Mouse (Mus musculus): ENCODE results near the gene Gdf5.
"Not testable (repeated sequence)": the region's sequence is repeated elsewhere in the genome, so short reads cannot be mapped to it uniquely, and the experiment has no call there.

The Gdf5 gene

DNA sequence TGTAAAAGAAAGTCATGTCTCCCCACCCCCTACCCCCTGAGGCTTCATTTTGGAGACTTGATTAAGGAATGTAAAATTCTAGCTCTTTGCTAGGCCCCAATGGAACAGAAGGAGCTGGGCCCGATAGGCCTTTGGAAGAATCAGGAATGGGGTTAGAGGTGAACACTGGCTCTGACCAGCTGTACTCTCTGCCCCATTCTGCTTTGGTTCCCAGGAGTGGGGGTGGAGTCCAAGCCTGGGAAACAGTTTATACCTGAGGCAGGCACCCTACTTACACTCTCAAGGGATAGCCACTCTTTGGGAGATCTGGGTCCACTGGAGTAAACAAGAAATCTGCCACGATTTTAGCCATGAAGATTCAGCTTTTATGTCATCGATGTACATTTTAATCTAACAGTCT is 4.5 kb downstream of the Gdf5 start, which contains the start of gene Gm15557:
TSS of gene Gm15557 (plus strand) at position 48 of the 400 bp plus-strand sequence.
- DNase-seq: no peak

GRCm38 (mm10) chr2:155939897-155940529 is 5.2 kb downstream of the Gdf5 start:
- peak; percentile 32 for DNase-seq

DNA sequence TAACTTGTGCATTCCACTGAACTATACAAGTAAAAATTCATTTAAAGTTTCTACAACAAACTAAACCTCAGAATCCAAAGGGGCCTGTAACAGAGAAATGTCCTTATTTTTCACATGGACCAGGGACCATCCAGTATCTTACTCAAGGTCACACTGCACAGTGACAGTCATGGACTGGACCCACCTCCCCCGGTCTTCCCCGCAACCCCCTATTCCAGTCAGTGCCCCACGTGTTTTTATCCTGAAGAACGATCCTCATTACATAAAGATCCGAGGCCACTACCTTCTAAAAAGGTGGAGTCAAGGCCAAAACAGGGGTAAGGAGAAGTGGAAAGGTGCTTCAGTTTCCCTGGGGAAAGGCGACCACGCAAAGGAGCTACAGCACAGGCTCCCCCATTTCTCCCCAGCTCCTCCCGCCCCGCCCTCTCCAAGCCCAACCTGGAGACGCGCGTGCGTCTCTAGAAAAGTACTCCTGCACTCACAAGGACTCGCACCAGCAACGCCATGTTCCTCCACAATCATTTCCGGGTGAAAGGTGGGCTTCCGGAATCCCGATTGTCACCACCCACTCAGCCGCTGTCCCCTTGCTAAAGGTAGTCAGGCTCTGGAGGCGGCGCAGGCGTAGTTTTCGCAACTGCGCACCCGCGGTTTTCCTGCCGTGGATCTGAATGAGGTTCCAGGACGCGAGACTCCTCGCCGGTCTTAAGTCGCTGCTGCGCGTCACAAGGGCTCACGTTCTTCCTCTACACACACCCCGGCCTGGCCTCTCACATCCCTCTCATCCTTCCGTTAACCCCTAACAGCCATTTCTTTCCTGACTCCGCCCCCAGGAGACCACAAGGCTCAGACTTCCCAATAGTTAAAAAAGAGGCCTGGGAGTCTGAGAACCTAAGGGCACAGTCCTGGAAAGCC is 15.4 kb downstream of the Gdf5 start, which contains the start of gene Uqcc1:
TSS of gene Uqcc1 (minus strand) at position 780 of the 912 bp plus-strand sequence.
- DNase-seq: peak; percentile 95

DNA sequence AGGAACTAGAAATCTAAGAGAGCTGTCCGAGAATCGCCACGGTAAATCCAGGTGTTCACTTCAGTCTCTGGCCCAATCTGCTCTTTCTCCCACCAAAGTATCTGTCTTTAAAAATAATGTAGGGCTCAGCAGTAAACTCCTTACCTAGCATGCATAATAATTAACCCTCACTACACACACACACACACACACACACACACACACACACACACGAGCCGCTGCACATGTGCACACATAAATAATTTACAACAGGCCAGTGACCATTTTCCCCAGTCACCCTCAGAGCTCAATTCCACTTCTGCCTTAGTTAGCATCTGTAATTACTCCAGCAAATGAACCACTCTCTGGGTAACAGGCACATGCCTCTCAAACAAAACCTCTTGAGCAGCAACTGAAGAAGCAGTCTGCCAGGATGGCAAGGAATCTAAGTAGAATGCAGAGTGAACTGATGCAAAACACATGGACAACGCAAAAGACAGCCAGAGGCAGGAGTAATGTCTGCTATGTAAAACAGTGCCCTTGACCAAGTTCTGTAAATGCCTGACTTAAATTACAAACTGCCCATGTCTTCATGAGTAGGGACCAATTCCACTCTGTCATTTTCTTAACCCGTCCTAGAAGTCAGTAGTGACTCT is 16.3 kb downstream of the Gdf5 start:
- peak; percentile 53 for DNase-seq

- DNase-seq: not testable (repeated sequence)
Observed at GRCm38 (mm10) chr2:155925213-155925612, 20.0 kb downstream of the Gdf5 start.

- no peak for DNase-seq
Observed at GRCm38 (mm10) chr2:155923143-155923542, 22.0 kb downstream of the Gdf5 start.

- DNase-seq: no peak
Observed at GRCm38 (mm10) chr2:155914684-155915083, 30.5 kb downstream of the Gdf5 start.

GRCm38 (mm10) chr2:155903632-155904008 is 41.5 kb downstream of the Gdf5 start:
- DNase-seq: no peak

DNA sequence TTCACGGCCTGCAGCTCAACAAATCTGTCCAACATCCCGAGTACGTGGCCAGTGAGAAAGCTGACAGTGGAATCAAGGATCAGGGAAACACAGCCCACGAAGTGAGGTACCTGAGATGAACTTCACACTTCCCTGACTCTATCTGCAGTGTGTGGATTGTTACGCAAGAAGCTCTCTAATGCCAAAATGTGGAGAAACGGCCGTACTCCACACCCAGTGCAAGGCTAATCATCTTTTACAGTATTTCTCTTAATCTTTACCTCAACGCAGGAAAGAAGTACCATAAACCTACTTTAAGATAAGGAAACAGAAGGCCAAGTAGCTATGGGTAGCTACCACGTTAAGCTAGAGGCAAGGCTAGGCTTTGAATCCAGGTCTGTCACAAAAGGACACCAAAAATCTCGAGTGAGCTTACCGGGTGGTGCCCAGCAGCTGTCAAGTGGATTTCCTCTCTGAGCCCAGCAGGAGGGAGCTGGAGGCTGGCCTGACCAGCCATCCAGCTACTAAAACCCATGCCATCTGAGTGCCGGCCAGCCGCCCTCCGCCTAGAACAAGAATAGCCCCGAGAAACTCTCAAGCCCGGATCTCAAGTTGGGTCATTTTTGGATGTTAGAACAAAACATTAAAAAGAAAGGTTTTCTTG is 42.1 kb downstream of the Gdf5 start:
- no peak for DNase-seq

GRCm38 (mm10) chr2:155895046-155895735 is 50.0 kb downstream of the Gdf5 start:
- DNase-seq: no peak

DNA sequence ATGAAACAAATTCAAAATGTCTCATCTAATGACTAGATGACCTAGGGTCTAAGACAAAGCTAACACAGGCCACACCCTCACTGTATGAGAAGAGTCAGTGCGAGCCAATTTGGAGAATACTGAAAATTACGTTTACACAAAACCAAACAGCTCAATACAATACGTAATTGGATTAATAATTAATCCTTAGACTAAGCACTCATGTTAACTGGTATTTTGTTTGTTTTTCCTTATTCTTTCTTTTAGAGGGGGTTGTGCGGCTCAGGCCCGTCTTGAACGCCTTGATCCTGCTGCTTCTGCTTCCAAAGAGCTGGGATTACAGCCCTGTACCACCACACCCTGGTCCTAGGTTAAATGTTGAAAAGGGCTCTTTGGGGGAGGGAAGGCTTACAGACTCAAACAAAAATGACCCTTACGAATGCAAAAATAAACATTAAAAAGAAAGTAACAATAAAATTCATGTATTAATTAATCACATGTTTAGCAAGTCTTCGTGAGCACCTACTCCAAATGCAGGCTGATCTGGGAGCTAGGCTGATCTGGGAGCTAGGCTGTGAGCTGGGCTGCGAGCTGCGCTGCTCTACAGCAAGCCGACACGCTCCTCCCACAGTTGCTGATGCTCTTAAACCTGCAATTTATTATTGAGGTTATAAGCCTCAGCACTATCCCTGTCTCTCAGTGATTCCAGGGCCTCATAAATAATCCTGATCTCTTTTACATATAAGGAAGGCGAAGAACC is 50.7 kb downstream of the Gdf5 start:
- DNase-seq: no peak
